In the genomic region with DNA sequence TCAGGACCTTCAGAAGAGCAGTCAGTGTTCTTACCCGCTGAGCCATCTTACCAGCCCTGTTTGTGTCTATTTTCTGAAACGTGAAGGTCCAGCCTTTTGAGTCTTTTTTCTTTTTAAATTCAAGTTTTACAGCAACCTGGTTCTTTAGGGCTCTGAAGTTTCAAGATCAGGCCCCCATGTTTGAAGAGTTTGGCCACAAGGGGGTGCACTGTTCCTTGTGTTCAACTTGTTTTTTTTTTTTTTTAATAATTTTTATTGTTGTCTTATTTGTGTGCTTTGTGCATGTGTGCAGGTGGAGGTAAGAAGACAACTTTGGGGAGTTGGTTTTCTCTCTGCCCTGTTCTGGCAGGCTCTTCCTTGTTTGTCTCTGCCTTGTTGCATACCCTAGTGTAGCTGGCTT, we compare ENCODE assay signal across 9 mouse cellular contexts. TPM values are rescaled to one million over a fixed set of nuclear protein-coding genes. Genes with fewer than 3 reads are reported as not detected.
DNase-seq lines count a peak whose midpoint lies in the region; TF ChIP-seq lines count a peak whose summit lies in the region.
"Had no signal": no experiment of that assay in that cellular context is flagged by ENCODE, and none has a peak within 500 bp of the region (broad histone marks: within the 10 kb centered on the region; RNA-seq: fewer than 3 reads in every experiment).

No protein-coding gene starts in this region.

- TF ChIP-seq CTCF in layer of hippocampus, adult 2 months (conservative IDR thresholded peaks at IDR 0.05), result peak; percentile 78
- TF ChIP-seq CTCF in cortical plate, adult 2 months (IDR thresholded peaks at IDR 0.05; ENCODE audit: extremely low read depth, insufficient read depth, low read length), result peak; percentile 18; the same call in 1 of the 2 replicates

- H3K4me3 ChIP-seq in layer of hippocampus, adult 2 months, result no peak overlapping the region
- no peak overlapping the region for H3K4me3 ChIP-seq in cortical plate, adult 2 months (ENCODE audit: insufficient read depth, low read length)
- H3K4me3 ChIP-seq: erythroblast, embryonic 14.5 days had no signal

- no peak for TF ChIP-seq POLR2A in cortical plate, adult 2 months (IDR thresholded peaks at IDR 0.05; ENCODE audit: extremely low read depth, insufficient read depth, low read length)

- DNase-seq in cerebellum, postnatal 10 days, result peak; percentile 63 to 70
- DNase-seq in cerebellum, adult 11 months, result no peak
- DNase-seq in layer of hippocampus, adult 2 months (ENCODE audit: low spot score in 2 of 2), result peak in 1 of 2 experiments; percentile 42
- no peak for DNase-seq in layer of hippocampus, adult 9-11 months
- peak; percentile 59 to 62 for DNase-seq in B cell, adult 2 months
- peak; percentile 74 for DNase-seq in retina, embryonic 14.5 days (ENCODE audit: low spot score)
- no peak for DNase-seq in cerebellum, adult 9-10 months

- no peak overlapping the region for H3K27ac ChIP-seq in layer of hippocampus, adult 2 months
- no peak overlapping the region for H3K27ac ChIP-seq in cortical plate, adult 2 months (ENCODE audit: insufficient read depth, low read length)

- H3K4me1 ChIP-seq in cortical plate, adult 2 months (ENCODE audit: control insufficient read depth, insufficient read depth, low read length), result no peaks in the 10 kb centered on the region

RNA-seq across cellular contexts. Expression of a gene that starts 4.5 kb away (rescaled TPM):
- total RNA-seq in layer of hippocampus, adult 2 months (2021), result 10 to 100 TPM; 56.5 to 67.1 TPM
- polyA plus RNA-seq in cortical plate, adult 2 months (2012; rRNA removed), result 47.6 and 53.6 TPM in 2 replicates

RNA-seq across cellular contexts. Expression of a gene that starts 31.1 kb away (rescaled TPM):
- total RNA-seq in layer of hippocampus, adult 2 months (2021), result 10 to 100 TPM; 11.6 to 17.8 TPM
- polyA plus RNA-seq in cortical plate, adult 2 months (2012; rRNA removed), result 8.3 and 12.9 TPM in 2 replicates
- polyA plus RNA-seq: erythroblast, embryonic 14.5 days had no signal

Comparison
In these comparisons a context has a peak if more than half of its experiments do, and no peak if none do; other contexts are left out.
1. DNase-seq: peak in cerebellum, postnatal 10 days (2 of 2), B cell, adult 2 months (2 of 2) and retina, embryonic 14.5 days (single experiment); none in cerebellum, adult 11 months (single experiment), layer of hippocampus, adult 9-11 months (single experiment) and cerebellum, adult 9-10 months (single experiment).